Mouse (Mus musculus) kidney, postnatal 10 days (tissue): ENCODE data around the gene Prkn.
"Not testable (repeated sequence)": the region's sequence is repeated elsewhere in the genome, so short reads cannot be mapped to it uniquely, and the experiment has no call there.

ENCODE experiments used
- DNase-seq: peaks from one replicate; pipeline ENCODE4 v3.0.0; 2021; ENCODE audit warnings: mixed read lengths

The Prkn gene

DNA sequence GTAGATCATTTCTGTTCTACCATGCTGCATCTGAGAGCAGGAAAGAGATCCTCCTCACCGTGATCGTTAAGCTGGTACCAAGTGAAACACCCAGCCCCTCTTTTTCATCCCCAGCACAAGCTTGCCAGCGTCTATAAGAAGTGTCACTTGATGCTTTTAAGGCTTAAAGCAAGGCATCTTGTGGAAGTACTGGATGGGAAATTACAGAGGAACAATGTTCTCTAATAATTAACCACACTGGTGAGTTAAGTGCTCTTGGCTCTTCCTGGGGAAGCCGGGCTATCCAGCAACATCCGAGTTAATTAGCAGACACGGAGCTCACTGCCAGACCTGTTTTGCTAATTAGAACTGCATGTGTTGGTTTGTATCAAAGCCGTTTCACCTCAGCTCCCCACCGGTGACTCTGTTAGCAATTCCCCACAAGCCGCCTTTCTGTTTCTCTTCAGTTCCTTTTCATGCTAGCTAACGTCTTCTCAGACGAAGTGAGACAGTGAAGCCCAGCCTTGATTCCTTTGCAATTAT is 1086.7 kb downstream of the Prkn start:
- peak; percentile 26 for DNase-seq

DNA sequence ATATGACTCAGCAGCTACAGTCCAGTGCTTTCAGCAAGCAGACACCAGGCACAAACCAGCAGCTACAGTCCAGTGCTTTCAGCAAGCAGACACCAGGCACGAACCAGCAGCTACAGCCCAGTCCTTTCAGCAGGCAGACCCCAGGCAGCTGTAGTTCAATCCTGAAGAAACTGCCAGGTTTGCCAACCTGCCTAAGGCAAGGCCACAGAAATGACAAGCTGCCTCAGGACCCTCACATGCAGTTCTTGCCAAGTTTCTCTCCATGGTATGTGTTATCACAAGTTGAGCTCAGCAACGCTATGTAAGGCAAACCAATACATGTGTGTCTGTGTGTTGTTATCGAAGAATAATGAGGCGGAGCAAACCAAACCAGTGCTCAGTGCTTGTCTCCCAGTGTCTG is 1091.5 kb downstream of the Prkn start:
- DNase-seq: no peak

GRCm38 (mm10) chr17:11933737-11934136 is 1093.6 kb downstream of the Prkn start:
- DNase-seq: no peak

- no peak for DNase-seq
These were observed 1107.3 kb downstream of the Prkn start for GRCm38 (mm10) chr17:11947436-11947835.

- no peak for DNase-seq
These were observed 1109.5 kb downstream of the Prkn start for GRCm38 (mm10) chr17:11949551-11950197.

DNA sequence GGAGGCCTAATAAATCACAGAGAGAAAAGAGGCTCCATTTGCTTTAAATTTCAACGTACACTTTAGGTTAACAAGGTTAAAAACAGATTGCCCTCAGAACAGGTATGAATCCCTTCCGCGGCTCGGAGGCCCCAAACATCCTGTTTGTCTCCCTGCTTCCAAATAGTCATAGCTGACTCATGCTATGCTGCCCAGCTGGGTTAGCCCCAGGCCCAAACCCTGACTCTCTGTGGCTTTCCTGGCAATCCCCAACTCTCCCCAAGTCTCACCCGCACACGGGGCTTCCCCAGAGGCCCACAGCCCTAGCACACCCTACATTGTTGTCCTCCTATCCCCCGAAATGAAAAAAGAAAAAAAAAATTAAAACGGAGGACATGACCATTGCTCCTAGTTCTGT is 1110.0 kb downstream of the Prkn start:
- DNase-seq: no peak

GRCm38 (mm10) chr17:11955317-11955716 is 1115.1 kb downstream of the Prkn start:
- DNase-seq: no peak

DNA sequence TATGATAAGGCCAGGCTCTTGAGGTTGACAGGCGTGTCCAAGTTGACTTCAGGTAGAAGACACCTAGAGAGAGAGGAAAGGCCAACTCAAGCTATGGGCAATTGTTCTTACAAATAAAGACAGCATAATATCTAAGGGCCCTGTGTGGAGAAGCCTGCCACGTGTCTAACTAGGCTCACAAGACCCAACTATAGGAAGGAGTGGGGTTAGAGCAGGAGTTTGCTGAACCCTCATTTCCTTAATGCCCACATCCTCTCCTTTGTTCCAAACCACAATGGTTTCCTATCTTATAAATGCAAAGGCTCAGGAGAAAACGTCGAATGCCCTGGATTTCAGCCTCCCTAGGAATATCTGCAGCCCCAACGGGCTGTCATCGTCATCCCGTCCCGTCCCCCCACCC is 1120.3 kb downstream of the Prkn start:
- no peak for DNase-seq

- DNase-seq: peak; percentile 30
These were observed 1122.6 kb downstream of the Prkn start for GRCm38 (mm10) chr17:11962808-11963207.

GRCm38 (mm10) chr17:11970160-11970559 is 1130.0 kb downstream of the Prkn start:
- no peak for DNase-seq

- DNase-seq: no peak
These were observed 1132.4 kb downstream of the Prkn start for GRCm38 (mm10) chr17:11972550-11972949.

DNA sequence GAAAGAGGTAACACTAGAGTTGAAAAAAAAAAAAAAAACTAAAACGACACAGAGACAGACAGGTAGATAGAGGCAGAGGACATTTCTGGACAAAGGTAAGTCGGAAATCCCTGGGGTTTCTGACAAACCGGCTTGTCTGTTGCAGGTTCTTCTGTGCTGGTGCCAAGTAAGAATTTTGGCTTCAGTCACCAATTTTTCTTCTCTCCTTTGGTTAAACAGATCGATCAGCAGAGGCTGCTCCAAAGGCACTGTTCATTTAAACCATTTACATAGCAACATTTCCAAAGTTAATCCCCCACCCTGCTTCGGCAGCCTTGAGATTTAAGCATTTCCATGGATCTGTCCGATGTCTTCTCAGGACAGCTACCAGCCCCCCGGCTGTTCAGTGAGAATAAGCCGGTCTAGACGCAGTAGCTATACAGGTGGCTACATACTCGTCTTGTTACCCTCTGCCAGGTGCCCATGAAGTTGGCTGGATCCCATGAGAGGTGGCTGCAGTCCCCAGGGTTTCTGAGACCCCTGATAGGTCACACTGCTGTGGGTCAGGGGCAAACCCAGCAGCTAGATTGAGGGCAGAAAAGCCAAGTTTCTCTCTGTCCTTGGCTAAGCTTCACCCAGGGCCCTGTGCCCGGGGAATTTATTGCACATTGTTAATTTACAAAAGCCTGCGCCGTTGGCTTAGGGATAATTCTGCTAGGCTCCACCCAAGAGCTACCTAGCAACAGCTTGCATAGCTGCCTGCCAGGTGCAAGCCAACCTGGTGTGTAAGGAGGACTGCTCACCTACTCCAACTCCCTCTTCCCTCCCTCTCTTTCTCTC is 1133.0 kb downstream of the Prkn start:
- DNase-seq: no peak

DNA sequence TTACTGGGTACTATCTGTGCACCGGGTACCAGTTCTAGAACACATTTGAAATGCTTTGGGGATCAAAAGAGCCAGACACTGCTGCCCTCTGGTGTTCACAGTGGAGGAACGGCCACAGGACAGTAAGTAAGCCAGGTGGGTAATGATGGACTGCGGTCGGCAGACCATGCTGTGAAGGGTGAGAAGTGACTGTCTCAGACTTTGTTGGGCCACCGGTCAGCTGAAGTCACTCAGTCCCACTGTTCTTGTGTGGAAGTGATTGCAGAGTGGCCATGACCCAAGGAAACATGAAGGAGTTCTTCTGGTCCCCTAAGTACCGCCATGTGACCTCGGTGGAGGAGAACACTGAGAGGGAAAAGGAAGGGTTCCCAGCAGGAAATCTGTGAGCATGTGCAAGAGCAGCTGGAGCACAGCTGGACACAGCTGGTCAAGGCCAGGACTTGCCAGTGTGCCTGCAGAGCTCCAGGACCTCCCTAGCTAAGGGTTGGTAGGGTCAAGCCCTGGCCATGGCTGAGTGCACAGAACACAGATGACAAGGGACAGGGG is 1135.0 kb downstream of the Prkn start:
- DNase-seq: peak; percentile 85

- DNase-seq: no peak
These were observed 1138.2 kb downstream of the Prkn start for GRCm38 (mm10) chr17:11978260-11978821.

DNA sequence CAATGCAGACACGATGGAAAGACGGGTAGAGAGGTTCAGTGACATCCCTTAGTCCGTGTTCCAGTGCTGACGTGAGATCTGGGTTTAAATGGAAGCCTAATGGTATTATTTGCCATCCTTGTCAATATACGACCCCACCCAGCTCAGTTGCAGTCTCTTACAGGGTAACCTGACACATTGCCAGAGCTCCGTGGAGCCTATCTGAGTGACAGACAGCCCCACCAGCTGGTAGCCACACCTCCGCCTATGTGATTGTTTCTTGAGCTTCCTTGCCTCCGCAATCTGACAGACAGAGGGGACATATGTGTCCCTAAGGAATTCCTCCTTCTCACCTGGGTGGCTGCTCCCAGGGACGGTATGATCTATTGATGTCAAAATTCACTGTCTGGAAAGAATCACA is 1141.5 kb downstream of the Prkn start:
- no peak for DNase-seq

DNA sequence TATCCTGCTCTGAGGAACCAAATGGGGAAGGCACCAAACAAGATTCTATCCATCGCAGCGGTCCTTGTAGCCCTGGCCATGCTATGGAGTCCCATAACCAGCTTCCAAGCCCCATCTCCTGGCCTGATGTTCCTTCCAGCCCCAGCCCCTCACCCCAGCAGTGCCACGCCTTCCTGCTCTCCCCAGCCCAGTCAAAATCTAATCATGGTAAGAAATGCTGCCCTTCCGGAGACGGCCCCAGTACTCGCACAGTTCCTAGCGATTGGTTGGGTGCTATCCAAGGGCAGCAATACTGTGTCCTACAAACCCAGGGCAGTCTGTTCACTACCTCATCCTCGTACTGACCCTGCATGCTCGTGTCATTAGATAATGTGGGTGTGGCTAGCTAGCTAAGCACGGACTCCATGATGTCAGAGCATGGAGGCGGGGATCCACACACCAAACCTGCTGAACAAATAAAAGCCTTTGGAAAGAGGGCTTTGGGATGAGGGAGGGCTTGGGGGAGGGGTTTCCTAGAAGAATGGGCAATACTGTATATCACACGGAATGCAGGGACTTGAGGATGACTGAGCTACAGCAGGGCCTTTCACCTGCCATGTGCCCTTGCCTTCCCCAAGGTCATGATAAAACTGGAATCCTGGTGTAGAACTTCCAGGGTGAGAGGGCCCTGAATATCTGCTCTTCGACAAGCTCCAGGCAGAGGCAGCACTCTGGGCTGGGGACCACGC is 1148.1 kb downstream of the Prkn start:
- DNase-seq: no peak

DNA sequence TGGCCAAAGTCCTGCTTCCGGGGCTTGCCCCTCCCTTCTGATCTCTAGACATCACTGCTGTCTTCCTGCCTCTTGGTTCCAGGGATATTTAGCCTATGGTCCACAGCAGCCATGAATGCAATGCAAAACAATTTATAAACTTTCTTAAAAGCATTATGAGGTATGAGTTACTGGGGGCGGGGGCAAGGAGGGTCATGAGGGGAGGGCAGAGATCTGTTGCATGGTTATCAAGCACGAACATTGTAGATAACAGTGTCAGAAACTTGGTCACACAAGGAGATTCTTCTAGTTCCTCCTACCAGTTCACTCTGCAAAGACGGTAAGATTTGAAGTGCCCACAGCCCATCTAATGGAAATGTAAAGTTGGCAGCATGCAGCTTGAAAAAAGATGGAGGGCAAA is 1149.1 kb downstream of the Prkn start:
- DNase-seq: no peak

- no peak for DNase-seq
These were observed 1150.4 kb downstream of the Prkn start for GRCm38 (mm10) chr17:11990386-11991087.

DNA sequence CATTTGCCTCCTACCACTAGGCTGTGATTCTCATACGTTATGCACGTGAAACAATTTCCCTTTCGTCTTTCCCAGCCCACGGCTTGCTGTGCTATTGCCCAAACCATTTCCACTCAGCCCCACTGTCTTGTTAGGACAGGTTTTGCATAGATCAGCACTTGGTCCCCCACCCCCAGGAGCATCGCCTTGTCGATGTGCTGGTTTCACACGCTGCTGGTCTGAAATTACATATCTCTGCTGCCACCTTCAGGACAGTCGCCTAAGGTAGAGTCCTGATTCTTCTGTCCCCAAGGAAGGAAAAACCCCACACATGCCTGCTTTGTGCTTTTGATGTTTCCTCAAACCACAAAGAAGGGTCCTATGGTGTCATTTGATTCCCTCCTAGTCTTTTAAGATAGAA is 1153.1 kb downstream of the Prkn start:
- peak; percentile 70 for DNase-seq

DNA sequence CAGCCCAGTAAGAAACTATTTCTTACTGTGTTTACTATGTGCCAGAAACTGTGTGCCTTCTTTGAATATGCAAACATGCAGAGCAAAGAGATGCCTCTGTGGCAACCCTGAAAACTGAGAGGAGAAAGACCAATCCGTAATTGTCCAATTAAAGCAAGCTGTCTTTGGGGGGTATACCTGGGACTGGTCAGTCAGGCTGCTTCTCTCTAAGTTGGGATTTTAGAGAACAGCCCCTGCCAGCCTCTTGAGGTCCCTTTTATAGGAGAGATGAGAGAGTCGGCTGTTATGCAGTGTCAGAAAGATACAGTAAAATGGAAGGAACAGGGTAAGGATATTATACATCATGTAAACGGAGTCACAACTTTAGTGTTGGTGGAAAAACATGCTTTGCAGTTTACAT is 1154.1 kb downstream of the Prkn start:
- no peak for DNase-seq

DNA sequence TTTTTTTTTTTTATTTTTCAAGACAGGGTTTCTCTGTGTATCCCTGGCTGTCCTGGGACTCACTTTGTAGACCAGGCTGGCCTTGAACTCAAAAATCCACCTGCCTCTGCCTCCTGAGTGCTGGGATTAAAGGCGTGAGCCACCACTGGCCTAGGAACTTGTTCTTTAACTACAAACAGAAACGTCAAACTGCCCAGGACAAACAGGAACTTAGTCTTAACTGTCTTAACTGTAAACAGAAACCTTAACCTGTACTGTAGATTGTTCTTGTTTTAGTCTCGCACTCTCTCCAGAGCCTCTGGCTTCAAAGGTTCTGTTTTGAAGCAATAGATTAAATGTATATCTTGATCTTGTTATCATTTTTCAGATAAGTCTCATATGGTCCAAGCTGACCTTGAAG is 1154.6 kb downstream of the Prkn start:
- DNase-seq: not testable (repeated sequence)

DNA sequence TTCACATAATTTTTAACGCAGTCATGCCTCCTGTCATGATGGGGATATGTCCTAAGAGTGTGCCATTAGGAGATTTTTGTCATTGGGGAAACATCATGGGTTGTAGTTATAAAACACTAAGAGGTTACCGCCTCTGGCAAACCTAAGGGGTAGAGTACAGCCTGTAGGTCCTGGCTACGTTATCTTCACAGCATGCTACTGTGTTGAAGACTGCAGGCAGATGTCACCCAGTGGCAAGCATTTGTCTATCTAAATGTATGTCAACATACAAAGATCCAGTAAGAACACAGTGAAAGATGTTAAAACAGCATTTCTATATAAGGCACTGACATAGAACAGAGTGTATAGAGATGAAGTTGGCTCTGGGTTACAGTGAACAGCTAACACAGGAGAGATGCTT is 1155.3 kb downstream of the Prkn start:
- no peak for DNase-seq
